Mouse (Mus musculus) R1 (cell line): ENCODE results near the gene Rab4a.
A peak's percentile ranks its signal among the peaks of the same experiment; 100 is the strongest.

ENCODE experiments used
- DNase-seq: peaks from one replicate; pipeline ENCODE4 v3.0.0-alpha.2; 2018; ENCODE audit warnings: low read depth, low spot score

The Rab4a gene

DNA sequence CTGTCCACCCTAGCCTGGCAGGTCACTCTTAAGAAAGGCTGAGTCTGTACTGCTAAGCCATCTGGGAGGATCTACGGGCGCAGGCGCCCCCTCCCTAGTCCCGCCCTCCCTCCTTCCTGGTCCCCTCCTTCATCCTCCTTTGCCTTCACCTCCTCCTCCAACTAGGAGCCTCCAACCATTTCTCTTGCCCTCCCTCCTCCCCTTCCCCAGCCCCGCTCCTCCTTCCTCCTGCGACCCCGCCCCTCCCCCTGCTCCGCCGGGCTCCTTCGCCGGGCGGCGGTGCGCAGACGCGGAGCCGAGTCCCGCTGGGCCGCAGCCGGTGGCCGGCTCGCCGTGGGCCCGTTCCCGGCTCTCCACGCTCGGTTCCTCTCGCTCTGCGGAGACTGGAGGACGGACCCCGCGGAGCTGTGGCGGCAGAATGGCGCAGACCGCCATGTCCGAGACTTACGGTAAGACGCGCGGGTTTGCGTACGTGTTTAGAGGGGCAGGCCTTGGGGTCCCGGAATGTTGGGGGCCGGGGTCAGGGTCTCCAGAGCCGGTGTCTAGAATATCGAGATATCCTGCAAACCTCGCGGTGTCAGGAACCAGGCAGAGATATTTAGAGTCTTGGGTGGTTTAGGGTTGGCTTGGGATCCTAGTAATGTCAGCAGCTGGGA, at the start of gene Rab4a:
Gene Rab4a, plus strand, starts transcription at position 268 of the 656 bp plus-strand sequence.
- peak; percentile 96 for DNase-seq

DNA sequence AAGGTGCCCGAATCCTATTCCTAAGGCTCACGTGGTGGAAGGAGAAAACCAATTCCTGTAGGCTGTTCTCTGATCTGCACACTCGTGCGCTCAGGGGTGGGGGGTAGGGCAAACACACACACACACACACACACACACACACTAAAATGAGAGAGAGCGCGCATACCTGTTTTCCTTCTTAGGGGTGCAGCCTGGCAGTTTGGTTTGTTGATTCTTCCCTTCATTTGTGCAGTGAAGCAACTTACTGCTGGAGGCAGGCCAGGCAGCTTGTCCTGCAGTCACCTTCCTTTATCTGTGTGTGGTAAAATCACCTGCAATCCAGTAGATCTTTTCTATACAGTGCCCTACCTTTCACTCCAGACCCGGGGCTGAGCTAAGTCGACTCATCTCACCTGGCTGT, 48.9 kb upstream of the Rab4a start:
- no peak for DNase-seq

DNA sequence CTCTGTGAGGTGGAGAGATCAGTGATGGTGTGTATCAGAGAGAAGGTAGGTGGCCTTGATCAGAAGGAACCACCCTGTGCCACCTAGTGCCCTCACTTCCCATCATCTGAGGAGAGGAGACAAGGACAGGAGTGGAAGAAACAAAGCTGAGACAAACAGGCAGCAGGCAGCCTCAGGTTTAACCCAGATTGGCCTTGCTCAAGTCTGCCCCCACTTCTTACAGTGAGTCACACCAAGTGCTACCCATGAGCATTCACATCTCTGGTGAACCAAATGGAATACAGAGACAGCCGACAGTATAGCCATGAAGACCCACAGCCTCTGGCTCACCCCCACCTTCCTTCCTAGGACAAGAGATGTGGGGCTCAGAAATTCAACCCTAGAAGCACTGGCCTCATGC, 46.9 kb upstream of the Rab4a start:
- DNase-seq, result no peak

DNA sequence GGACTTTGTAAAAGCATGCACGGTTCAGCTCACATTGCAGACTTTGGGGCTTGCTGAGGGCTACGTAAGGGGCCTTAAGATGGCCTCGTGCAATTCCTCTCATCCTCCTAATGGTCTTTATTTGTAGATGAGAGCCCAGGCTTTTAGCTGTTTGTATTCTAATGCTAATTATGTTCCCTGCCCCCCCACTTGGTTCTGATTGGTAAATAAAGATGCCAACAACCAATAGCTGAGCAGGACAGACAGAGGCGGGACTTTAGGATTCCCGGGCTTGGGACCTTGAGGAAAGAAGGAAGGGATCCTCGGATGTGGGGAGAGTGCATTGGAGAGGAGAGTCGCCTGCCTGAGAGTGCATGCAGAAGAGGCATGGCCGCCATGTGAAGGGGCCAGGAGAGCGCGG, 45.9 kb upstream of the Rab4a start:
- DNase-seq, result peak; percentile 96

DNA sequence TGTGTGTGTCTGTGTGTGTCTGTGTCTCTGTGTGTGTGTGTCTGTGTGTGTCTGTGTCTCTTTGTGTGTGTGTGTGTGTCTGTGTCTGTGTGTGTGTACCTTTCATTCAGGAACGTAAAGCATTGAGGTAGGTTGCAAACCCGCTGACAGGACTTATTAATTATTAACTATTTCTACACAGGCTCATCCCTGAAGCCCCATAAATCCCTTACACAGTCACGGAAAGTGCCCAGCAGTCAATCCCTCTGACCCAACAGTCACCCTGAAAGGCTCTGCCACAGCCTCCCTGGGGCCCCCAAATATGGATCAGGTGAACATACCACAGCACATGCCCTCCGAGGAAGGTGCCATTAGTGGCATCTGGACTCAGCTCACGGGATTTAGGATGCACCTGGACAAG, 45.2 kb upstream of the Rab4a start:
- no peak for DNase-seq

DNA sequence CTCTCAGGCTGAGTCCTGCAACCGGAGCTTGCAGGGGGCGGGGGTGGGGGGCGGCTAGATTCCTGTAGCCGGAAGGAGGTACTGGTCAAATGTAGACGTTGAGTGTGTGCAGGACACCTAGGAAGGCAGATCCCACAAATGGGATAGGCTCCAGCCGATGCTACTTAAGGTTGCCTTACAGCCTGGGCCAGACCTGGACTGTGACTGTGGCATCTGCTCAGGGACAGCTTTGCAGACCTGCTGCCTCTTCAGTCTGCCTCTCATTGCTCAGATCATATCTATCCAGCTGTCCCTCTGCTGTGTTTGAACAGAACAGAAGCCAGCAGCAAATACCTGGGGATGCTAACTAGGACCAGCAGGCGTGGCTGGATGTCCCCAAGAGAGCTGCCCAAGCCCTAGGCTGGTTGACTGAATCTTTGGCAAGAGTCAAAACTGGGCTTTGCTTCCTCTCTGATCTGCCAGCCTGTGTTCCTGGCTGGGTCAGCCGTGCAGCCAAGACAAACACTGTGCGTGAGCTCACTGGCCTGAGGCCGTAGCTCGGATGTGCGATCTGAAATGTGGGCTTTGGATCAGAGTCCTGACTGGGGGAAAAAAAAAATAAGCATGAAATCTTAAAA, 44.4 kb upstream of the Rab4a start:
- no peak for DNase-seq

DNA sequence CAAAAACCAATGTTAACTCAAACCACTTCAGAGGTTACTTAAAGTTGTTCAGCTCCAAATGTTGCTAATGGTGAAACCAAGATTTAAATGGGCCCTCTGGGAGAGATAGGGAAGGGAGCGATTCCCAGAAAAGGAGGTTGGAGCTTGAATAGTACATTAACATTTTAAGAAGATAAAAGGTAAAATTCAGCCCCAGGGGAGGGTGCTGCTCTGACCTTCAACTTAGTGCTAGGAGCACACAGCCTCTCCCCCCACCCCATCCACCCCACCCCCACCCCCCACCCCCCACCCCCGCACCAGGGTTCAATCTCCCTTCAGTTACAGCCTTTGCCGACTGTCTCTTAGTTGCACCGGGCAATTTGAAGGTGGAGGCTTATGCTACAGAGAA, 43.9 kb upstream of the Rab4a start:
- peak; percentile 45 for DNase-seq

DNA sequence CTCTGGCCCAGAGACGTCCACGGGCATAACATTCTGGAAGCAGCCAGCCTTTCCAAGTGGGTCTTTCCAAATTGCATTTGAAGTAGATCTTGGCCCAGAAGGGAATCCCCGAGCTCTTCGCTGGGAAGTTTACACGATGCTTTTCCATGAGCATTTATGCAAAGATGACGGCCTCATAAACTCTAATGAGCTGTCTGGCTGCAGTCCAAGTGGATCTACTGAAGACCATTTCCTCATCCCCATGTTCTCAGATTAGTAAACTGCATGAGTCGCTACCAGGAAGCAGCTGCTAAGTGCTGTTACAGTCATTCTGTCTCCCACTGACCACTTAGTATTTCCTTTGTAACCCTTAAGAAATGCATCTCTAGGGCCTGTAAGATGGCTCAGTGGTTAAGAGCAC, 42.4 kb upstream of the Rab4a start:
- DNase-seq, result no peak

DNA sequence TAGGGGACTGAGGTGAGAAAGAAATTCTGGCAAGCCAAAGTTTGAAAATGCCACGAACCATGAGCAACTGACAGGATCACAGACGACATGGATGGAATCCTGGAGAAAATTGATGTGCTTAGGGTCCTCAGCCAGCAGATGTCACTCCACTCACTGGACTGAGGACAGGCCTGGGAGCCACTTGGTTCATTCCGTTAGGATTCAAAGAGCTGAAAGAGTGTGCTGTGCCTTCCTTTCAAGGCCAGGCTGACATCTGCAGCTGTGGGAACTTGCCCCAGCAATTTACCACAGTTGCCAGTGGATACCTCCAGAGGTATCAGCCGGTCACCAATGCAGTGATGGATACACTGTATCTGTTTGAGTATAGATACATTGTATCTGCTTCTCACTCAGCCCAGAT, 41.1 kb upstream of the Rab4a start:
- DNase-seq, result peak; percentile 63

DNA sequence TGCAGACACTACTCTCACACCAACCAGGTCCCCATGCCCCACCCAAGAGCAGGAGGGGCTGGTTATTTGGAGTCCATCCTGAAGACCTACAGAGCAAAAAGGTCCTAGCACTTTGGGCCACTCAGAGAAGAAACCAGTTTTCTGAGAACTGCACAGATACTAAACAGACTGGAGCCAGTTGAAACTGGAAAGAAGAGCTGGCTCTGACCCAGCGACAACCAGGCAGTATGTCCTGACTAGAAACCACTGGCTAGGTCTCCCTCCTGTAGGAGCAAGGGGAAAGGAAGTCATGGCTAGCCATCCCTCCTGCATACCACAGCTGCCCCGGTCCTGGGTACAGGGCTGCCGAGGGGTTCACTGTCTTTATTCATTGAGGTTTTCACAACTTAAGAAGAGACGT, 39.3 kb upstream of the Rab4a start:
- no peak for DNase-seq

DNA sequence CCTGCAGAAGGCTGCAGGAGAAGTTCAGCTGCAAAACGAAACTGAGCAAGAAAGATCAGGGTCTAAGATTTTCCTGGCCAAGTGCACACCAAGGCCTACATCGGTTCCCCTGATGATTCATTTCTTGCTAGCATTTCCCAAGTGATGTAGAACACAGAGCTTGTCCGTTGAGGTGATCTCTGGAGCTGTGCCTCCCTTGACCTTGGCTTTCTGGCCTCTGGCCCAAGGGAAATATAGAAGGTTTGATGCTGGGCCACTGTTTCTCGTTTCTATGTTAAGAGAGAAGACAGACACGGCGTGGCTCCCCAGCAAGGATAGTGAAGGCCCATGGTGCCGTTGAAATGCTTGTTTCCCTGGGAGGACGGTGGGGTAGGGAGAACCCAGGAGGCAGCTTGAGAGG, 37.9 kb upstream of the Rab4a start:
- no peak for DNase-seq

DNA sequence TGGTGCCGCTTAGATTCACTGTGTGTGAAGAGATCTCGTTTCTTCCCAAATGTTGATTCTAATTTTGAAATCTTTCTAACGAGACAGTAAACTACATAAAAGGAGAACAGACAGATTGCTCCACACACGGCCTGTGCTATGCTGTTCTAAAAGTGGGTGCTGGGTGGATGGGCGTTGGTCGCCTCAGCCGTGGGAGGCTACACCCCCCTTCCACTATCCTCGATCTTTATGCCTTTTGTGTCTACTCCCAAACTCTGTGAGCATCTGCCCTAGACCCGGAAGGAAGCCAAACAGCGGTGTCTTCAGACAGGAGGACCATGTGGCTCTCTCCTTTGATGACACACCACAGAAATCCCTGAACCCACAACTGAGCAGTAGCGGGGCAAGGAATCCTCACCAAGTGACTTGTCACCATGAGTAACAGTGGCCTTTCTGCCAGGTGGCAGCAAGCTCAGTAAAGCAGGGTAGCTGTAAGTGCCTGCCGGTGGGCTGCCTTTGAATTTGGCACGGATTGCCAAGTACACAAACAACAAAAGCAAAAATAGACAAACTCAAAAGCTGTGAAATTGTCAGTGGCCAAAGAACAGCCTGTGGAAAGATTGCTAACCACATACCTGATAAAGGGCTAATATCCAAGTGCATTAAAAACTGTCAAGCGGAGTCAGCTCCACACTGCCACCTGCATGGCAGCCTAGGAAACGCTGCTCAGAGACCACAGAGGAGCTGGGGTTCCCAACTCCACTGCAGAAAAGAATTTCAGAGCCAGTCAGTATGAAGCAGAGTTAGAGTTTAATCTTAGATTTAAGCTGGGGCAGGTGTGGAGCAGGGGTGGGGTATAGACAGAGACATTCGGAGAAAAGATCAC, 37.1 kb upstream of the Rab4a start:
- DNase-seq, result peak; percentile 41

DNA sequence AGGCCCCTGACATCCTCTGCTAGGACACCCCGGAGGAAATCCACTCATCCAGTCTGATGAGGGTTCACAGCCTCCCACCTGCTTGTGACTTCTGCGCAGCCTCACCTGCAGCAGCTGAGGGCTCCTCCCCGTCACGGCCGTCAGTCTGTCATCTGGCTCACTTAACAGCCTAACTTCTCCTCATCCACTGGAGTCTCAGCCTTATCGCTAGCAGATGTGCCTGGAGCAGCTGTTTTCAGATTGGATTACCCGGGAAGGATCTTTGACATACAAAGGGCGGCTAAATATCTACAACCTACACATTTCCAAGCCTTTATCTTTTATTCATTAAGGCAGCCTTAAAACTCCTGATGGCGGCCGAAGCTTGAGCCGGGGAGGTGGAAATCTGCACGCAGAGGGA, 32.3 kb upstream of the Rab4a start:
- no peak for DNase-seq

DNA sequence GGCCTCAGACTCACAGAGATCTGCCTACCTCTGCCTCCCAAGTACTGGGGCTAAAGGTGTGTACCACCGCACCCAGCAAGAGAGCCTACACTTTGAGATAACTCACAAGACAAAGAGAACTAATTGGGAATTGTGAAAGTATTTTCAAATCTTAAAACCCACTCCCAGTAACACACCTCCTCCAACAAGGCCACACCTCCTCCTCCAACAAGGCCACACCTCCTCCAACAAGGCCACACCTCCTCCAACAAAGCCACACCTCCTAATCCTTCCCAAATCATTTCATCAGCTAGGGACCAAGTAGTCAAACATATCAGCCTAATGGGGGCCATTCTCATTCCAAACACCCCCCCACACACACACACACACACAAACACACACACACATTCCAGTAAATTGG, 31.3 kb upstream of the Rab4a start:
- peak; percentile 50 for DNase-seq

DNA sequence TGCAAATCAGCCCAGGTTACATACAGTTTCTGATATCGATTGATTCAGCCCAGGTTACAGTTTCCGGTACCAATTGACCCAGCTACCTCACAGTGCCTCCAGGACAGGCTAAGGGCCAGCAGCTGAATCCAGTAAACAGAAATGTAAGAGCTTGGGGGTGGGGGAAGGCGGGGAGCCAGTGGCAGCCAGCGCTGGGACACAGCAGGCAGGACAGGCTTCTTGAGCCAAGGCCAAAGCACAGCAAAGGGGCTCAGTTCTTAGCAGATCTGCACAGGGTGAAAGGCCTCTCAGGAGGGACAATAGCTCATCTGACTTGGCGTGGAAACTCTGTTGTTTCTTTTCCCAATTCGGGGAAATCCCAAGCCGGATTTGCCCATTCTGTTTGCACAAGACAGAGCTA, 28.5 kb upstream of the Rab4a start:
- no peak for DNase-seq

DNA sequence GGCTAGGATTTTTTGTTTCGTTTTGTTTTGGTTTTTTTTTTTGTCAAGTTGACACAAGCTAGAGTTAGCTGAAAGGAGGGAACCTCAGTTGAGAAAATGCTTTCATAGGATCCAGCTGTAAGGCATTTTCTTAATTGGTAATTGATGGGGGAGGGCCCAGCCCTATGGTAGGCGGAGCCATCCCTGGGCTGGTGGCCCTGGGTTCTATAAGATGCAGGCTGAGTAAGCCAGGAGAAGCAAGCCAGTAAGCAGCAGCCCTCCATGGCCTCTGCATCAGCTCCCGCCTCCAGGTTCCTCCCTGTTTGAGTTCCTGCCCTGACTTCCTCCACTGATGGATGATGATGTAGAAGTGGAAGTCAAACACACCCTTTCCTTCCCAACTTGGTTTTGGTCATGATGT, 25.3 kb upstream of the Rab4a start:
- no peak for DNase-seq

DNA sequence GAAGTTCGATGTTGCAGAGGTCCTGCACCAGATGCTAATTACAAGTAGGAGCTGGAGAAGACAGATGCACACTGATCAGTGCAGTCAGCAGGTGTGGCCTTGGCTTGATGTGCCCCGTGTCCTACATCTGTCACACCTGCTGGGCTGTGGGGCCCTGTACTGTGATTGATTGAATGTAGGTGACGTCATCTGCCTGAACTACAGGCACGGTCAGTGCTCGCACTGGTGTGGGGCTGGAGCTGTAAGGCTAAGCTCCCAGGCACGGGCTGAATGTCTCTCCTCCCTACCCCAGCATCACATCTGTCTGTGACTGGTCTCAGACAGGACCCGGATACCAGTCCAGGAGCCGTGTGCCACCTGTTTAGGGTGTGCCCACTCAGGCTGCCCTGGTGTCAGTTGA, 24.5 kb upstream of the Rab4a start:
- no peak for DNase-seq

DNA sequence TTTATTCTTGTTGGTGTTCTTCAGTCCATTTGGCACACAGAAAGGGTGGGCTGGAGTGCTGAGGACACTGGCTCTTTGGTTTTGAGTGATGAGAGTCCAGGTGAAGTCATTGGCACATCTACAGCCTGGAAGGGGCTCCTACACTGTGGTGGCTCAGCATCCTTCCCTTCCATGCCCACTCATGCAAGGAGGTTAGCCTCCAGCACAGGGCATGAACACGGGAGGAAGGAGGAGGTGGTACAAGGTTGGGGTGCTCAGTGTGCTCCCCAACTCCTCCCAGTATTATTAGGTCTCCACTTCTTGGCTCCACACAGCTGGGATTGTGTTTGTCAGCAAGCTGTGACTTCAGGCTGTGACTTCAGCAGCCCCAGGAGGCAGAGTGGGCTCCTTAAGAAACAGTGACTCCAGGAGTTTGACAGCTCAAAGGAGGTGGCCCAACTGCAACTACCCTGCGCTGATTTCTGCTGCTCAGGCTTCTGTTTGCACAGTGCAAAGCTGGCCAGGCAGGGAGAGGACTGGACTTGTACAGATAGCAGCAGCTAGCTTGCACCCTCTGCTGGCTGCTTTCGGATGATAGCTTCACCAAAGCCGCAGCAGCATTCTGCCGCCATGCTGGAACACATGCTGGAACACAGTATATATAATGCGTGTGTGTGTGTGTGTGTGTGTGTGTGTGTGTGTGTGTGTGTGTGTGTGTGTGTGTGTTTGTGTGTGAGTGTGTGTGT, 22.1 kb upstream of the Rab4a start:
- peak; percentile 76 for DNase-seq

DNA sequence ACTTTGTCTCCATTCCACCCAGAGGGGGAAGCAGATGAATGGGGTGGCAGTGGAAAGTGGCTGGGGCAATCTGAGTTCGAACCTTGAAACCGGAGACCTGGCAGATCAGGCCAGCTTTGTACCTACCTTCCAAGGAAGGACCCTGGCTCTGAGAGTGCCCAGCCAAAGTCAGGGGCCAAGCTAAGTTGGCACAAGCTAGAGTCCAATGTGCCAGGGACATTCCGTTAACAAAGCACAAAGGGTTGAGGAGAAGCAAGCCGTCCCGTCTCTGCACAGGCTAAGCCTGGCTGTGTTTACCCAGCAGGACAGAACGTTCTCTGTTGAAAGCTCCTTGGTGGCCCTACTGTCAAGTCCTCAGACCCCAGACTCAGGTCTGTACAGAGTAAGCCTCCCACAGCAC, 19.6 kb upstream of the Rab4a start:
- DNase-seq, result no peak

DNA sequence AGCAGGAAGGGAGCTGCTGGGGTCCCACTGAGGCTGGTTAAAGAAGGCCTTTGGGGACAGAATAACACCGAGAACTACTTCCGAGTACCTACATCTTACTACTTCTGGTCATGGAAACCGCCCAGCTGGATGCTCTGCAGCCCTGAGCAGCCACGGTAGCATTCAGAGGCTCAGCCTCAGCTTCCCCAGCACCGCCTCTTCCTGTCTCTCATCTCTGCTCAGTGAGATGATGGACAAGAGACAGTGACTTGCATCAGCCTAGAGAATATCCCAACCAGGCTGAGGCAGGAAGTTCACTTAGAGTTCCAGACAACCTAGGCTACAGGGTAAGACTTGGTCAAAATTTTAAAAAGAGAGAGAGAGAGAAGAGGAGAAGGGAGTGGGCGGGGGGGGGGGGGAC, 19.1 kb upstream of the Rab4a start:
- DNase-seq, result no peak

DNA sequence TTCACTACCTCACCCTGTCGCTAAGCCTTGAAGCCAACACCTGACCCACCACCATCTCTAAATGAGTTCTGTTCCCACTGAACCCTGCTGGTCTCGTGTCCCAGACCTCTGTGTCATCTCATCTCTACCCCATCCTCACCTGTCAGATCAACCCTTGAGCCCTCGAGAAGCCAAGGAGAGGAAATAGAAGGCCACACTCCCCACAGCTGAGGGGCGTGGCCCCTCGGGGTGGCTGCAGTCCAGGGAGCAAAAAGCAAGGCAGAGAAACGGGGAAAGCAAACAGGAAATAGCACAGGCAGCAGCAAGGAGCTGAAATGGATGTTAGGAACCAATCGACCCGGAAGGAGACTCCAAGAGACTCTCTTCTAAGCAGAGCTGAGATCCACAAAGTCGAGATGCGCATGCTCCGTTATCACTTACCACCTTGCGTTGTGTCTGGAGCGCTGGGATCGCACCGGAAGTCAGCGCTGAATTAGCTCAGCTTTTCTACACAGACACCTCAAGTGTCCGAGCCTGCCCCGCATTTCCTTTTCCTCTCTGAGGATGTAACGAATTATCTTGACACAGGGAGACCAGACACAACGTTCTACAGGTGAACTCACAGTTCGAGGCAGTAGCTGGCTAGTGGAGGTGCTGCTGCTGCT, 18.4 kb upstream of the Rab4a start:
- peak; percentile 75 for DNase-seq
